Mouse (Mus musculus): ENCODE measurements around the gene Mybpc1. TPM values are rescaled to one million over a fixed set of nuclear protein-coding genes. Genes with fewer than 3 reads are reported as not detected.

Gene Mybpc1
- polyA plus RNA-seq, 1 experiment from 2014 or later, result 9.6 TPM

DNA sequence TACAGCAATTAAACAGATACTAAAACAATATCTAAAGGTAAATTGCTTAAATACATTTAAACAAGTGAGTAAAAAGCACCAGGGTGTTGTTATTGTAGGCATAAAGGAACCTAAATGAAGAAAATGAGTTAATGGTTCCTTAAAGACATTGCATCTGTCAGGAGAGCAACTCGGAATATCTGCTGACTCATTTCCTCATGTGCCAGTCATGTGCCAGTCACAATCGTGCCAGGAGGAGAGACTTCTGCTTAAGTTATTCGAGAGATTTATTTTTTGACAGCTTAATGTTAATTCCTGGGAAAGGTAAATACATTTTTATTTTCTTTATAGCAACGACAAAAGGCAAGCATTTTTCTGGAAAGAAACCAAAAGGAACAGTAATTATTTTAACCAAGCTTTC, 26.3 kb downstream of the Mybpc1 start:
- Histone ChIP-seq H3K9ac (ENCODE audit: low read length) (no peak overlapping the region), H3K4me1 (ENCODE audit: control insufficient read depth, insufficient read depth, low read length) (no peaks in the 10 kb centered on the region), H3K4me2 (ENCODE audit: low read depth, low read length) (no peak overlapping the region), H3K9me3 (replicated peaks; ENCODE audit: control insufficient read depth, low read length) (no peaks in the 10 kb centered on the region), H3K36me3 (ENCODE audit: control insufficient read depth, insufficient read depth) (no peaks in the 10 kb centered on the region), H3K27ac (ENCODE audit: low read length) (no peak overlapping the region), H3K27me3 (ENCODE audit: control insufficient read depth, insufficient read depth, low read length) (0 out of 2 replicates have a peak, but pooled peaks cover 2% of the 10 kb centered on the region), H3K4me3 (ENCODE audit: low read length) (no peak overlapping the region)
- 65% methylated on average over 4 of the region's 4 CpGs for WGBS
- ATAC-seq (replicated peaks; ENCODE audit: extremely low read depth, insufficient read depth, low FRiP score), result no peak

DNA sequence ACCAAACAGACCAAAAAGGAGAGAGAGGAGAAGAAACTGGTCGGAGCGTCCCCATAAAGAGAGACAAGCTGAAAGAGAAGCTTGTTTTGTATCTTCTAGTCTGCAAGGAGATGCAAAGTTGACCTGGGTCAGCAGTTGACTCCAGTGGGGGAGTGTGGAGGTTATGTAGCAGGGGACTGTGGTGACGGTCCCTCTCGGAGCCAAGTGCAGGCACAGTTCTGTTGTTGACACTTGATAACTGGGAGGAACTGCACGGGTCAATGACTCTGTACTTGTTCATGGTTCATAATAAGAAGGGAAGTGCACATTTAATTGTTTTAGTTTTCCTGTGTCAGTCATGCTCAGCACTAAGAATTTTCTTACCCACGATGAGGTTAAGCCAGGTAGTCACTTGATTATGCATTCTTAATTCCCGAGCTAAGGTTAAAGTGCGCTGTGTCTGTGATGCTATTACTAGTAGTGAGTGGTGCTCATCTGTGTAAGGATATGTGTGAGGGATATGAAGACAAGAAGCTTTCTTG, 30.8 kb downstream of the Mybpc1 start:
- Histone ChIP-seq H3K9ac (ENCODE audit: low read length) (no peak overlapping the region), H3K4me3 (ENCODE audit: low read length) (no peak overlapping the region), H3K9me3 (replicated peaks; ENCODE audit: control insufficient read depth, low read length) (no peaks in the 10 kb centered on the region), H3K36me3 (ENCODE audit: control insufficient read depth, insufficient read depth) (no peaks in the 10 kb centered on the region), H3K4me1 (ENCODE audit: control insufficient read depth, insufficient read depth, low read length) (no peaks in the 10 kb centered on the region), H3K27me3 (ENCODE audit: control insufficient read depth, insufficient read depth, low read length) (peaks cover 5% of the 10 kb centered on the region; the same call in 1 of the 2 replicates), H3K27ac (ENCODE audit: low read length) (no peak overlapping the region), H3K4me2 (ENCODE audit: low read depth, low read length) (no peak overlapping the region)
- no peak for ATAC-seq (replicated peaks; ENCODE audit: extremely low read depth, insufficient read depth, low FRiP score)
- WGBS, result 65% methylated on average over 8 of the region's 8 CpGs

DNA sequence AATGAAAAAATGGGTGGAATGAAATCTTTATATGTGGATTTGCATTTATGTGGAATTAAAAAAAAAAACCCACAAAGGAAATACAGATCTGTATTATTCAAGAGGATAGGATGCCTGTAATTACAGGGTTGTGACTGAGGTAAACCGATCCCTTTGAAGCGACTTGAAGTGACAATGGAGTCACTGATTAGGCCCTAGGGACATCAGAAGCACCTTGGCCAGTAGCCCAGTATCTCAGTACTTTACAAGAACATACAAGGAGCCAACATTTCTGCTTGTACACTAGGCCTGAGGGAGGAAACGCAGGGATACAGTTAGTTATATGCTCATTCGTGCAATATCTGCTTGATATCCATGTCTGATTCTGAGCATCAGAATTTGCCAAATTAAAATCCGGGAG, 32.8 kb downstream of the Mybpc1 start:
- WGBS, result 43% methylated on average over 5 of the region's 5 CpGs
- peaks cover 5% of the 10 kb centered on the region; the same call in 1 of the 2 replicates for H3K27me3 ChIP-seq (ENCODE audit: control insufficient read depth, insufficient read depth, low read length)
- no peak for ATAC-seq (replicated peaks; ENCODE audit: extremely low read depth, insufficient read depth, low FRiP score)
- H3K4me3 ChIP-seq (ENCODE audit: low read length), result no peak overlapping the region
- H3K4me2 ChIP-seq (ENCODE audit: low read depth, low read length), result no peak overlapping the region
- H3K4me1 ChIP-seq (ENCODE audit: control insufficient read depth, insufficient read depth, low read length), result no peaks in the 10 kb centered on the region
- no peaks in the 10 kb centered on the region for H3K36me3 ChIP-seq (ENCODE audit: control insufficient read depth, insufficient read depth)
- no peak overlapping the region for H3K9ac ChIP-seq (ENCODE audit: low read length)
- H3K9me3 ChIP-seq (replicated peaks; ENCODE audit: control insufficient read depth, low read length), result no peaks in the 10 kb centered on the region
- H3K27ac ChIP-seq (ENCODE audit: low read length), result no peak overlapping the region

DNA sequence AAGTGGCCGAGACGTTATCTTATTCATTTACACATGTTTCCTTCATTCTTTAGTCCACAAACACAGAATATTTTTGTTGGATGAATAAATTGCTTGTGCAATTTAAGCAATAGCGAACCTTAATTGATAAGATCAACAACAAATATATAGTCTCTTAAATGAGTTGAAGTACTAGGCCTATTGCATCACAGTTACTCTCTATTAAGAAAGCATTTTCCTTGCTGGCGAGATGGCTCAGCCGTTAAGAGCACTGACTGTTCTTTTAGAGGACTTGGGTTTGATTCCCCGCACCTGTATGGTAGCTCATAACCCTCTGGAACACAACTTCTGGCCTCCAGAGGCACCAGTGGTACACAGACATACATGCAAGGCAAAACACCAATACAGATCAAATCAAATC, 47.9 kb downstream of the Mybpc1 start:
- Histone ChIP-seq H3K4me3 (ENCODE audit: low read length) (no peak overlapping the region), H3K9ac (ENCODE audit: low read length) (no peak overlapping the region), H3K4me2 (ENCODE audit: low read depth, low read length) (no peak overlapping the region), H3K36me3 (ENCODE audit: control insufficient read depth, insufficient read depth) (no peaks in the 10 kb centered on the region), H3K27ac (ENCODE audit: low read length) (no peak overlapping the region), H3K9me3 (replicated peaks; ENCODE audit: control insufficient read depth, low read length) (no peaks in the 10 kb centered on the region; the same call in 1 of the 2 replicates), H3K27me3 (ENCODE audit: control insufficient read depth, insufficient read depth, low read length) (no peaks in the 10 kb centered on the region), H3K4me1 (ENCODE audit: control insufficient read depth, insufficient read depth, low read length) (no peaks in the 10 kb centered on the region)
- 88% methylated on average over 6 of the region's 6 CpGs for WGBS
- no peak for ATAC-seq (replicated peaks; ENCODE audit: extremely low read depth, insufficient read depth, low FRiP score)

DNA sequence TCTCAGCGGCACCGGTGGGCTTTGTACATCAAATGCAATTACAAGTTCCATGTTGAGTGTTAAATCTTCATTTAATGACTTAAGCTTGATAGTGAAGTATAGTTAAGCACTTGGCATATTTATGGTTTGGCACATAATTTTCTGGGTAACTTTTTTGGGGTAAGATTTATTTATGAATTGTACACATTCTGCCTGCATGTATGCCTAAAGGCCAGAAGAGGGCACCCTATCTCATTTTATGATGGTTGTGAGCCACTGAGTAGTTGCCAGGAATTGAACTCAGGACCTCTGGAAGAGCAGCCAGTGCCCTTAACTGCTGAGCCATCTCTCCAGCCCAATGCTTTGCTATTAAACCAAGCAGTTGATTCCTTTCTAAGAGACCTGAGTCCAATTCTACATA, 52.2 kb downstream of the Mybpc1 start:
- Histone ChIP-seq H3K9ac (ENCODE audit: low read length) (no peak overlapping the region), H3K4me1 (ENCODE audit: control insufficient read depth, insufficient read depth, low read length) (no peaks in the 10 kb centered on the region), H3K4me3 (ENCODE audit: low read length) (no peak overlapping the region), H3K4me2 (ENCODE audit: low read depth, low read length) (no peak overlapping the region), H3K27ac (ENCODE audit: low read length) (no peak overlapping the region), H3K27me3 (ENCODE audit: control insufficient read depth, insufficient read depth, low read length) (no peaks in the 10 kb centered on the region), H3K9me3 (replicated peaks; ENCODE audit: control insufficient read depth, low read length) (no peaks in the 10 kb centered on the region; the same call in 1 of the 2 replicates), H3K36me3 (ENCODE audit: control insufficient read depth, insufficient read depth) (no peaks in the 10 kb centered on the region)
- WGBS, result 88% methylated on average over 2 of the region's 2 CpGs
- no peak for ATAC-seq (replicated peaks; ENCODE audit: extremely low read depth, insufficient read depth, low FRiP score)

DNA sequence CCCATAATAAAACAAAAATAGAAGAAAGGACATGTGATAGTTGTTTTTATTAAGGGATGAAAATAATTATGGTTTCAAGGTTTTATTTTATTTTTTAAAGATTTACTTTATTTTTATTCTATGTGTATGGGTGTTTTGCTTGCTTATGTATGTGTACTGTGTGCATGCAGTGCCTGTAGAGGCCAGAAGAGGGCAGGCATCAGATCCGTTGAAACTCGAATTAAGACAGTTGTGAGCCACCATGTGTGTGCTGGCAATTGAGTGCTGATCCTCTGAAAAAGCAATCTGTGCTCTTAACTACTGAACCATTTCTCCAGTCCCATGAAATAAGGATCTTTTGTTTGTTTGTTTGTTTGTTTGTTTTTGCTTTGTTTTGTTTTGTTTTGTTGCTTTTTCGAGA, 54.7 kb downstream of the Mybpc1 start:
- 82% methylated on average over 3 of the region's 3 CpGs for WGBS
- Histone ChIP-seq H3K27ac (ENCODE audit: low read length) (no peak overlapping the region), H3K4me1 (ENCODE audit: control insufficient read depth, insufficient read depth, low read length) (no peaks in the 10 kb centered on the region), H3K9ac (ENCODE audit: low read length) (no peak overlapping the region), H3K27me3 (ENCODE audit: control insufficient read depth, insufficient read depth, low read length) (no peaks in the 10 kb centered on the region), H3K4me2 (ENCODE audit: low read depth, low read length) (no peak overlapping the region), H3K36me3 (ENCODE audit: control insufficient read depth, insufficient read depth) (no peaks in the 10 kb centered on the region), H3K4me3 (ENCODE audit: low read length) (no peak overlapping the region), H3K9me3 (replicated peaks; ENCODE audit: control insufficient read depth, low read length) (no peaks in the 10 kb centered on the region; the same call in 1 of the 2 replicates)
- no peak for ATAC-seq (replicated peaks; ENCODE audit: extremely low read depth, insufficient read depth, low FRiP score)

DNA sequence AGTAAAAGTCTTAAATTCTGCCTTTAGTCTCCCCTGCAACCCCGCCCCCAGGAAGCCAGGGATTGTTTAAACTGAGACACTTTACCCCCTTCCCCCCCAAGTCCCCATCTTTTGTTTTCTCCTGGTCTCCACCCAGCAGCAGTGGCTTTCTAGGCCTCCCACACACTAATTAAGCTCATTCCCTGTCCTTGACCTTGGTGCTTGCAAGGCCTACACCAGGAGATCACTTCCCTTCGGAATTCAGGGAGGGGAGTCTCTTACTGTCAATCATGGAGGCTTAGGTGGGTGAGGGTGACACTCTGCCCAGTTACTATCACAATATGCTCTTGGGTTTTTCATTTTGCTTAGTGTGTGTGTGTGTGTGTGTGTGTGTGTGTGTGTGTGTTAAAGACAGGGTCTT, 57.3 kb downstream of the Mybpc1 start:
- Histone ChIP-seq H3K9me3 (replicated peaks; ENCODE audit: control insufficient read depth, low read length) (peaks cover 7% of the 10 kb centered on the region), H3K9ac (ENCODE audit: low read length) (no peak overlapping the region), H3K4me3 (ENCODE audit: low read length) (no peak overlapping the region), H3K27ac (ENCODE audit: low read length) (no peak overlapping the region), H3K4me2 (ENCODE audit: low read depth, low read length) (no peak overlapping the region), H3K4me1 (ENCODE audit: control insufficient read depth, insufficient read depth, low read length) (no peaks in the 10 kb centered on the region), H3K36me3 (ENCODE audit: control insufficient read depth, insufficient read depth) (no peaks in the 10 kb centered on the region), H3K27me3 (ENCODE audit: control insufficient read depth, insufficient read depth, low read length) (no peaks in the 10 kb centered on the region)
- no peak for ATAC-seq (replicated peaks; ENCODE audit: extremely low read depth, insufficient read depth, low FRiP score)
- WGBS, result 53% methylated on average over 2 of the region's 2 CpGs

DNA sequence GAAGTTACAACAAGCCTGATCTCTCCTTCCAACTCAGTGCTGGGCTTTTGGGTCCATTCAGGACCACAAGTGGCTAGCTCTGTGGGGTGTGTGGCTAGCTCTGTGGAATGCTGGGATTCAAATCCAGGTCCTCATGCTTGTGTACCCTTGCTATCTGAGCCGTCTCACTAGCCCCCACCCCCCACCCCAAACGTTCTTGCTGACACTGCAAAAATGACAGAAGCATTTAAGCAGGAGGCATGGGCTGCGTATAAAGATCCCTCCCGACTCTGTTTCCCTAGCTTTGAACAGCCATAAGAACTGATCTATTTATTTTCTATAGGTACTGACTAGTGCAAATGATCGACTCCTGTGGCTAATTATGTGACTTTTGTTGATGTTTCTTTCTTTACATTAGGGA, 74.3 kb downstream of the Mybpc1 start:
- no peaks in the 10 kb centered on the region for H3K36me3 ChIP-seq (ENCODE audit: control insufficient read depth, insufficient read depth)
- no peak overlapping the region for H3K4me3 ChIP-seq (ENCODE audit: low read length)
- ATAC-seq (replicated peaks; ENCODE audit: extremely low read depth, insufficient read depth, low FRiP score), result no peak
- WGBS, result 64% methylated on average over 5 of the region's 5 CpGs
- H3K9me3 ChIP-seq (replicated peaks; ENCODE audit: control insufficient read depth, low read length), result peaks cover 3% of the 10 kb centered on the region; the same call in 1 of the 2 replicates
- no peaks in the 10 kb centered on the region for H3K27me3 ChIP-seq (ENCODE audit: control insufficient read depth, insufficient read depth, low read length)
- no peaks in the 10 kb centered on the region for H3K4me1 ChIP-seq (ENCODE audit: control insufficient read depth, insufficient read depth, low read length)
- no peak overlapping the region for H3K9ac ChIP-seq (ENCODE audit: low read length)
- H3K4me2 ChIP-seq (ENCODE audit: low read depth, low read length), result no peak overlapping the region
- H3K27ac ChIP-seq (ENCODE audit: low read length), result no peak overlapping the region

DNA sequence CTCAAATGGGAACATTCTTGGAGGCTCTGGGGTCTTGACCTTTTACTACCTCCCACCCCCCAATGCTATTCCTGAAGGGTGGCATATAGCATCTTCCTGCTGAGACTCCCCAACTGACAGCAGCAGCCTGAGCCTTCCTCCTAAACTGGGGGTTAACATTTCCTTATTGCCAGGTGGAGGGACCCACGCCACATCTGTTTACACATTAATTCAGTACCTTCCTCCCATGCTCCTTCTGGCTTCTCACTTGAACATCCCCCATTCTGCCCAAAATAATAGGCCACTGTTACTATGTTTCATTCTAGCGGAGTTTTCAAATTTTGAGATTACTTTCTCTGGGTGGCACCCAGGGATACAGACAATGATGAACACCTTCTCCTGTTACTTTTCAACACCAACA, 80.9 kb downstream of the Mybpc1 start:
- Histone ChIP-seq H3K9me3 (replicated peaks; ENCODE audit: control insufficient read depth, low read length) (no peaks in the 10 kb centered on the region), H3K9ac (ENCODE audit: low read length) (no peak overlapping the region), H3K27me3 (ENCODE audit: control insufficient read depth, insufficient read depth, low read length) (no peaks in the 10 kb centered on the region), H3K4me3 (ENCODE audit: low read length) (no peak overlapping the region), H3K4me1 (ENCODE audit: control insufficient read depth, insufficient read depth, low read length) (no peaks in the 10 kb centered on the region), H3K4me2 (ENCODE audit: low read depth, low read length) (no peak overlapping the region), H3K27ac (ENCODE audit: low read length) (no peak overlapping the region), H3K36me3 (ENCODE audit: control insufficient read depth, insufficient read depth) (no peaks in the 10 kb centered on the region)
- ATAC-seq (replicated peaks; ENCODE audit: extremely low read depth, insufficient read depth, low FRiP score), result no peak
- WGBS, result 84% methylated on average over 2 of the region's 2 CpGs
